Mouse (Mus musculus): ENCODE results near the gene Arhgef2.
"Not testable (repeated sequence)": the region's sequence is repeated elsewhere in the genome, so short reads cannot be mapped to it uniquely, and the experiment has no call there.

DNA sequence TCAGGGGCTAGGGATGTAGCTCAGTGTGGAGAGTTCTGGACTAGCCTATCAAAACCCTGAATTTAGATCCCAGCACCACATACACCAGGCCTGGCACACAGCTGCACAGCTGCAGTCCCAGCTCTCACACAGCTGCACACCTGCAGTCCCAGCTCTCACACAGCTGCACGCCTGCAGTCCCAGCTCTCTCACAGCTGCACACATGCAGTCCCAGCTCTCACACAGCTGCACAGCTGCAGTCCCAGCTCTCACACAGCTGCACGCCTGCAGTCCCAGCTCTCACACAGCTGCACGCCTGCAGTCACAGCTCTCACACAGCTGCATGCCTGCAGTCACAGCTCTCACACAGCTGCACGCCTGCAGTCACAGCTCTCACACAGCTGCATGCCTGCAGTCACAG is 9.2 kb upstream of the Arhgef2 start:
- TF ChIP-seq CTCF, EP300 (IDR thresholded peaks at IDR 0.05; ENCODE audit: low read depth): not testable (repeated sequence)
